Mouse (Mus musculus) stomach, postnatal 0 days (tissue): ENCODE results near the gene Kmt5a.

Experiments used
- CTCF ChIP-seq: IDR thresholded peaks from 2 replicates; pipeline ENCODE4 v1.5.1; 2016; ENCODE audit warnings: antibody characterized with exemption, low read depth, mild to moderate bottlenecking, moderate library complexity
- EP300 ChIP-seq: optimal IDR thresholded peaks from 2 replicates; pipeline ENCODE3; 2016; ENCODE audit warnings: antibody characterized with exemption

GRCm38 (mm10) chr5:124444208-124444607 lies 4.5 kb downstream of the Kmt5a start:
- TF ChIP-seq CTCF, result no peak
- TF ChIP-seq EP300, result no peak
